Mouse (Mus musculus) E14TG2a.4 (cell line): ENCODE measurements at regions not wholly inside any gene's neighbourhood (a gene's known extent, or its start where the extent isn't known, plus 50 kb on each side); places are given as distances from the start of the nearest gene placed in this dataset.
A peak's percentile ranks its signal among the peaks of the same experiment; 100 is the strongest.

Source experiments
- H3K27me3 ChIP-seq: 2 replicates; pipeline ENCODE4 v1.6.1; 2014; ENCODE audit warnings: low read length, control low read depth; ENCODE audit not compliant: insufficient read depth
- H3K36me3 ChIP-seq: 2 replicates; pipeline ENCODE4 v1.6.1; 2014; ENCODE audit warnings: low read length, control low read depth; ENCODE audit not compliant: insufficient read depth
- H3K4me1 ChIP-seq: replicated peaks from 2 replicates; pipeline ENCODE4 v1.6.1; 2014; ENCODE audit warnings: low read depth, low read length, control low read depth
- H3K4me3 ChIP-seq: replicated peaks from 2 replicates; pipeline ENCODE4 v1.5.1; 2014; ENCODE audit warnings: mild to moderate bottlenecking, low read length
- H3K9me3 ChIP-seq: 2 replicates; pipeline ENCODE4 v1.6.1; 2014; ENCODE audit warnings: low read length, control low read depth
- CTCF ChIP-seq: conservative IDR thresholded peaks from 2 replicates; pipeline ENCODE4 v1.5.1; 2014; ENCODE audit warnings: low read length
- NANOG ChIP-seq: IDR thresholded peaks from 2 replicates; pipeline ENCODE4 v1.6.1; 2014; ENCODE audit warnings: borderline replicate concordance, low read length, mixed read lengths
- POU5F1 ChIP-seq: IDR thresholded peaks from 2 replicates; pipeline ENCODE4 v1.6.1; 2014; ENCODE audit warnings: low read length, borderline replicate concordance

GRCm38 (mm10) chrX:49387439-49387838 is 76.3 kb upstream of the Arhgap36 start:
- TF ChIP-seq NANOG (no peak), POU5F1 (no peak), CTCF (no peak)
- Histone ChIP-seq H3K9me3 (no peaks in the 10 kb centered on the region), H3K4me3 (no peak overlapping the region), H3K36me3 (no peaks in the 10 kb centered on the region), H3K4me1 (no peaks in the 10 kb centered on the region), H3K27me3 (no peaks in the 10 kb centered on the region)

GRCm38 (mm10) chrX:49377067-49377466 is 86.7 kb upstream of the Arhgap36 start:
- no peak overlapping the region for H3K4me3 ChIP-seq
- TF ChIP-seq NANOG (no peak), CTCF (peak; percentile 31), POU5F1 (no peak)

GRCm38 (mm10) chrX:49370384-49370783 is 82.3 kb upstream of the Enox2 start:
- no peak for TF ChIP-seq POU5F1
- TF ChIP-seq NANOG, result no peak
- no peak for TF ChIP-seq CTCF
- no peaks in the 10 kb centered on the region for H3K9me3 ChIP-seq

More at GRCm38 (mm10) chrX:49377067-49377466, 86.7 kb upstream of the Arhgap36 start:
- Histone ChIP-seq H3K27me3 (no peaks in the 10 kb centered on the region), H3K9me3 (no peaks in the 10 kb centered on the region), H3K36me3 (no peaks in the 10 kb centered on the region), H3K4me1 (no peaks in the 10 kb centered on the region)

GRCm38 (mm10) chrX:49369404-49369803 is 81.3 kb upstream of the Enox2 start:
- TF ChIP-seq CTCF, result no peak
- no peak for TF ChIP-seq POU5F1
- TF ChIP-seq NANOG, result no peak
- no peak overlapping the region for H3K4me3 ChIP-seq
- no peaks in the 10 kb centered on the region for H3K4me1 ChIP-seq
- H3K27me3 ChIP-seq, result no peaks in the 10 kb centered on the region
- no peaks in the 10 kb centered on the region for H3K36me3 ChIP-seq
- no peaks in the 10 kb centered on the region for H3K9me3 ChIP-seq

More at GRCm38 (mm10) chrX:49370384-49370783, 82.3 kb upstream of the Enox2 start:
- Histone ChIP-seq H3K36me3 (no peaks in the 10 kb centered on the region), H3K27me3 (no peaks in the 10 kb centered on the region), H3K4me1 (no peaks in the 10 kb centered on the region), H3K4me3 (no peak overlapping the region)

GRCm38 (mm10) chrX:49346451-49346850 is 58.4 kb upstream of the Enox2 start:
- no peaks in the 10 kb centered on the region for H3K27me3 ChIP-seq

More at GRCm38 (mm10) chrX:49346451-49346850, 58.4 kb upstream of the Enox2 start:
- no peaks in the 10 kb centered on the region for H3K9me3 ChIP-seq
- no peaks in the 10 kb centered on the region for H3K4me1 ChIP-seq
- TF ChIP-seq CTCF, result no peak; the same call in 1 of the 2 replicates
- TF ChIP-seq POU5F1, result no peak
- no peak for TF ChIP-seq NANOG
- H3K36me3 ChIP-seq, result no peaks in the 10 kb centered on the region
- no peak overlapping the region for H3K4me3 ChIP-seq
